Mouse (Mus musculus) midbrain, postnatal 0 days (tissue): ENCODE results near the gene Cmbl. TPM values are rescaled to one million over a fixed set of nuclear protein-coding genes. Genes with fewer than 3 reads are reported as not detected.

ENCODE experiments used
- ATAC-seq: fragments of 200-750 bp; cut with Nextera tagmentation; 2 replicates; pipeline ENCODE4 v1.8.0; 2017; ENCODE audit warnings: moderate number of reproducible peaks, mild to moderate bottlenecking, moderate TSS enrichment, moderate library complexity; ENCODE audit not compliant: low FRiP score
- DNase-seq: peaks from one replicate; pipeline ENCODE4 v3.0.0-alpha.2; 2015; ENCODE audit warnings: low spot score
- H3K27ac ChIP-seq: fragments of 300-500 bp; sonication (generic); 2 replicates; pipeline ENCODE4 v1.5.1; 2014; ENCODE audit warnings: low read depth, mild to moderate bottlenecking, low read length, mixed read lengths
- H3K27me3 ChIP-seq: fragments of 300-500 bp; sonication (generic); 2 replicates; pipeline ENCODE4 v1.6.1; 2014; ENCODE audit warnings: low read length, control low read depth, mixed read lengths; ENCODE audit not compliant: insufficient read depth
- H3K36me3 ChIP-seq: fragments of 300-500 bp; sonication (generic); 2 replicates; pipeline ENCODE4 v1.6.1; 2014; ENCODE audit warnings: low read length, control low read depth, mixed read lengths; ENCODE audit not compliant: insufficient read depth
- H3K4me1 ChIP-seq: fragments of 300-500 bp; sonication (generic); 2 replicates; pipeline ENCODE4 v1.6.1; 2014; ENCODE audit warnings: mild to moderate bottlenecking, control low read depth, antibody characterized with exemption, low read length, mixed read lengths; ENCODE audit not compliant: insufficient read depth
- H3K4me2 ChIP-seq: fragments of 300-500 bp; sonication (generic); 2 replicates; pipeline ENCODE4 v1.6.1; 2014; ENCODE audit warnings: low read depth, mild to moderate bottlenecking, low read length, mixed read lengths; ENCODE audit not compliant: poor library complexity, severe bottlenecking
- H3K4me3 ChIP-seq: fragments of 300-500 bp; sonication (generic); 2 replicates; pipeline ENCODE4 v1.5.1; 2014; ENCODE audit warnings: low read depth, mild to moderate bottlenecking, low read length, moderate library complexity
- H3K9ac ChIP-seq: fragments of 300-500 bp; sonication (generic); replicated peaks from 2 replicates; pipeline ENCODE4 v1.6.1; 2014; ENCODE audit warnings: mild to moderate bottlenecking, low read length, moderate library complexity, mixed read lengths; ENCODE audit not compliant: poor library complexity, severe bottlenecking
- H3K9me3 ChIP-seq: fragments of 300-500 bp; sonication (generic); 2 replicates; pipeline ENCODE4 v1.6.1; 2016; ENCODE audit warnings: low read length, control low read depth
- CTCF ChIP-seq: IDR thresholded peaks from 2 replicates; pipeline ENCODE4 v1.5.1; 2016; ENCODE audit warnings: antibody characterized with exemption, mild to moderate bottlenecking
- WGBS: fragments of 180-500 bp; shearing (Covaris S2); extraction: QIAGEN DNeasy Blood & Tissue Kit; methylation state at CpG from one replicate; pipeline ENCODE4 v1.1.7; 2014; 5-methylcytosine and 5-hydroxymethylcytosine counted together
- polyA plus RNA-seq: library from polyadenylated mRNA; unstranded; fragments of >200 nt; fragmentation: Nextera tagmentation; extraction: Ambion mirVana; gene quantifications from 2 replicates; pipeline ENCODE4 v1.2.1, GENCODE M21; 2015
- total RNA-seq: library from RNA; depleted of rRNA; stranded (reverse); fragments of >200 nt; gene quantifications from 2 replicates; pipeline ENCODE4 v1.2.3, GENCODE M21; 2014

Cmbl gene
- total and polyA plus RNA-seq, 2 experiments from 2014 or later = 25.9 to 34.3 TPM

- no peak overlapping the region for H3K4me3 ChIP-seq
- no peaks in the 10 kb centered on the region for H3K4me1 ChIP-seq
- H3K36me3 ChIP-seq = peaks cover 6% of the 10 kb centered on the region
- H3K27ac ChIP-seq = no peak overlapping the region
- H3K27me3 ChIP-seq = no peaks in the 10 kb centered on the region
- WGBS = 49% methylated on average over 7 of the region's 7 CpGs
- H3K4me2 ChIP-seq = no peak overlapping the region
- DNase-seq (no peak), ATAC-seq (no peak)
- no peaks in the 10 kb centered on the region for H3K9me3 ChIP-seq
- no peak for TF ChIP-seq CTCF
- H3K9ac ChIP-seq = no peak overlapping the region
These were observed 20.0 kb downstream of the Cmbl start for GRCm38 (mm10) chr15:31585238-31585637.

- TF ChIP-seq CTCF = no peak
- Histone ChIP-seq H3K36me3 (peaks cover 15% of the 10 kb centered on the region), H3K4me2 (no peak overlapping the region), H3K9ac (no peak overlapping the region), H3K9me3 (no peaks in the 10 kb centered on the region), H3K4me1 (no peaks in the 10 kb centered on the region), H3K4me3 (no peak overlapping the region), H3K27me3 (no peaks in the 10 kb centered on the region), H3K27ac (no peak overlapping the region)
- DNase-seq (no peak), ATAC-seq (no peak)
- 87% methylated on average over 5 of the region's 5 CpGs for WGBS
These were observed 20.9 kb downstream of the Cmbl start for GRCm38 (mm10) chr15:31586088-31586487.

- 0% methylated on average over 4 of the region's 4 CpGs for WGBS
- no peaks in the 10 kb centered on the region for H3K27me3 ChIP-seq
- peak; percentile 99 for TF ChIP-seq CTCF
- peaks cover 16% of the 10 kb centered on the region for H3K36me3 ChIP-seq
- H3K4me3 ChIP-seq = no peak overlapping the region
- H3K27ac ChIP-seq = no peak overlapping the region
- no peaks in the 10 kb centered on the region for H3K9me3 ChIP-seq
- H3K4me1 ChIP-seq = no peaks in the 10 kb centered on the region
- no peak overlapping the region for H3K9ac ChIP-seq
- 0 out of 2 replicates have a peak, but pooled peaks have one; percentile 39 for ATAC-seq
- H3K4me2 ChIP-seq = no peak overlapping the region
- DNase-seq = peak; percentile 92
These were observed 21.3 kb downstream of the Cmbl start for GRCm38 (mm10) chr15:31586519-31586918.

GRCm38 (mm10) chr15:31587789-31588188 lies 22.6 kb downstream of the Cmbl start:
- no peak for TF ChIP-seq CTCF
- Histone ChIP-seq H3K27ac (no peak overlapping the region), H3K4me3 (no peak overlapping the region), H3K9me3 (no peaks in the 10 kb centered on the region), H3K36me3 (peaks cover 27% of the 10 kb centered on the region), H3K9ac (no peak overlapping the region), H3K4me2 (no peak overlapping the region), H3K27me3 (no peaks in the 10 kb centered on the region), H3K4me1 (no peaks in the 10 kb centered on the region)
- WGBS = 79% methylated on average over 2 of the region's 2 CpGs
- DNase-seq = no peak
- no peak for ATAC-seq

GRCm38 (mm10) chr15:31588989-31589640 lies 23.9 kb downstream of the Cmbl start:
- Histone ChIP-seq H3K4me1 (no peaks in the 10 kb centered on the region), H3K4me2 (no peak overlapping the region), H3K4me3 (no peak overlapping the region), H3K9ac (no peak overlapping the region), H3K27ac (no peak overlapping the region), H3K9me3 (no peaks in the 10 kb centered on the region), H3K27me3 (no peaks in the 10 kb centered on the region), H3K36me3 (peaks cover 41% of the 10 kb centered on the region)
- WGBS = 52% methylated on average over 8 of the region's 8 CpGs
- no peak for TF ChIP-seq CTCF
- DNase-seq (no peak), ATAC-seq (no peak)

GRCm38 (mm10) chr15:31590176-31590575 lies 25.0 kb downstream of the Cmbl start:
- WGBS = 94% methylated on average over 5 of the region's 5 CpGs
- Histone ChIP-seq H3K9ac (no peak overlapping the region), H3K27ac (no peak overlapping the region), H3K4me2 (no peak overlapping the region), H3K27me3 (no peaks in the 10 kb centered on the region), H3K9me3 (no peaks in the 10 kb centered on the region), H3K4me1 (no peaks in the 10 kb centered on the region), H3K4me3 (no peak overlapping the region), H3K36me3 (peaks cover 51% of the 10 kb centered on the region)
- no peak for ATAC-seq
- no peak for DNase-seq
- no peak for TF ChIP-seq CTCF
